Mouse (Mus musculus) spleen, postnatal 4 days (tissue): ENCODE results near the gene Mpp6.

Source experiments
- DNase-seq, 2 experiments: peaks; one replicate each; pipeline ENCODE4 v3.0.0; 2022; ENCODE audit warnings: low spot score in 2 of 2

Mpp6 gene

GRCm38 (mm10) chr6:50228180-50228579 lies 118.1 kb downstream of the Mpp6 start:
- no peak for DNase-seq

- DNase-seq, result no peak
These were observed 121.2 kb downstream of the Mpp6 start for GRCm38 (mm10) chr6:50231288-50231687.

- DNase-seq, result no peak
These were observed 122.9 kb downstream of the Mpp6 start for GRCm38 (mm10) chr6:50232984-50233383.

- no peak for DNase-seq
These were observed 127.9 kb downstream of the Mpp6 start for GRCm38 (mm10) chr6:50237963-50238362.

GRCm38 (mm10) chr6:50239902-50240301 lies 129.9 kb downstream of the Mpp6 start:
- DNase-seq, result no peak

GRCm38 (mm10) chr6:50240437-50240836 lies 130.4 kb downstream of the Mpp6 start:
- DNase-seq, result no peak

GRCm38 (mm10) chr6:50244126-50244525 lies 134.1 kb downstream of the Mpp6 start:
- no peak for DNase-seq

- DNase-seq, result no peak
These were observed 134.9 kb downstream of the Mpp6 start for GRCm38 (mm10) chr6:50244967-50245366.

GRCm38 (mm10) chr6:50247356-50247755 lies 137.3 kb downstream of the Mpp6 start:
- DNase-seq, result peak in 1 of 2 experiments; percentile 9

- DNase-seq, result no peak
These were observed 137.8 kb downstream of the Mpp6 start for GRCm38 (mm10) chr6:50247791-50248190.
